Mouse (Mus musculus) adrenal gland, postnatal 14 days (tissue): ENCODE data around the gene Rab3c. TPM values are rescaled to one million over a fixed set of nuclear protein-coding genes. Genes with fewer than 3 reads are reported as not detected.

Experiments used
- DNase-seq: peaks from one replicate; pipeline ENCODE4 v3.0.0; 2021; ENCODE audit warnings: mixed read lengths
- total RNA-seq: library from RNA; stranded (reverse); gene quantifications from 2 replicates; pipeline ENCODE4 v1.2.3, GENCODE M21; 2021

Rab3c gene
- total RNA-seq, 1 experiment from 2014 or later, result 29.3 TPM

GRCm38 (mm10) chr13:110093720-110094685 is 186.8 kb downstream of the Rab3c start:
- DNase-seq, result no peak

- DNase-seq, result no peak
Observed at GRCm38 (mm10) chr13:110083961-110084360, 196.8 kb downstream of the Rab3c start.

GRCm38 (mm10) chr13:110081174-110081573 is 199.6 kb downstream of the Rab3c start:
- no peak for DNase-seq

GRCm38 (mm10) chr13:110075587-110075986 is 205.2 kb downstream of the Rab3c start:
- no peak for DNase-seq

- DNase-seq, result no peak
Observed at GRCm38 (mm10) chr13:110074180-110074579, 206.6 kb downstream of the Rab3c start.

- DNase-seq, result peak; percentile 16
Observed at GRCm38 (mm10) chr13:110067149-110067548, 213.6 kb downstream of the Rab3c start.

- no peak for DNase-seq
Observed at GRCm38 (mm10) chr13:110066674-110067073, 214.1 kb downstream of the Rab3c start.

- peak; percentile 72 for DNase-seq
Observed at GRCm38 (mm10) chr13:110062835-110063411, 217.9 kb downstream of the Rab3c start.

- DNase-seq, result peak; percentile 47
Observed at GRCm38 (mm10) chr13:110062288-110062687, 218.5 kb downstream of the Rab3c start.

- no peak for DNase-seq
Observed at GRCm38 (mm10) chr13:110054538-110054937, 226.3 kb downstream of the Rab3c start.

GRCm38 (mm10) chr13:110048767-110049434 is 231.9 kb downstream of the Rab3c start:
- no peak for DNase-seq

- no peak for DNase-seq
Observed at GRCm38 (mm10) chr13:110044418-110044817, 236.4 kb downstream of the Rab3c start.

- peak; percentile 39 for DNase-seq
Observed at GRCm38 (mm10) chr13:110039779-110040498, 240.9 kb downstream of the Rab3c start.

- no peak for DNase-seq
Observed at GRCm38 (mm10) chr13:110039170-110039569, 241.6 kb downstream of the Rab3c start.

GRCm38 (mm10) chr13:110038521-110038920 is 242.3 kb downstream of the Rab3c start:
- no peak for DNase-seq

GRCm38 (mm10) chr13:110034885-110035284 is 245.9 kb downstream of the Rab3c start:
- DNase-seq, result no peak

GRCm38 (mm10) chr13:110034041-110034440 is 246.8 kb downstream of the Rab3c start:
- no peak for DNase-seq

GRCm38 (mm10) chr13:110031886-110032285 is 248.9 kb downstream of the Rab3c start:
- DNase-seq, result no peak

- DNase-seq, result no peak
Observed at GRCm38 (mm10) chr13:110031061-110031460, 249.7 kb downstream of the Rab3c start.

- DNase-seq, result no peak
Observed at GRCm38 (mm10) chr13:110024381-110025161, 256.2 kb downstream of the Rab3c start.

GRCm38 (mm10) chr13:110023031-110023430 is 257.8 kb downstream of the Rab3c start:
- DNase-seq, result peak; percentile 55
